Mouse (Mus musculus): ENCODE measurements around the gene Mmp19. TPM values are rescaled to one million over a fixed set of nuclear protein-coding genes. Genes with fewer than 3 reads are reported as not detected.
A peak's percentile ranks its signal among the peaks of the same experiment; 100 is the strongest.

The Mmp19 gene
- polyA plus RNA-seq, 1 experiment from 2014 or later, result 0.54 TPM

GRCm38 (mm10) chr10:128747646-128748251 is 43.0 kb upstream of the Mmp19 start, which contains the start of gene Pym1:
Pym1 (plus strand) TSS chr10:128747889.
- Histone ChIP-seq H3K36me3 (ENCODE audit: control insufficient read depth, insufficient read depth) (no peaks in the 10 kb centered on the region), H3K4me3 (replicated peaks; ENCODE audit: low read length) (peak within 1 kb of the TSS; percentile 72), H3K9ac (replicated peaks; ENCODE audit: low read depth, low read length) (peak within 1 kb of the TSS; percentile 95), H3K9me3 (ENCODE audit: control insufficient read depth, low read length) (no peaks in the 10 kb centered on the region), H3K4me1 (replicated peaks; ENCODE audit: control insufficient read depth, insufficient read depth, low read length) (peaks cover 34% of the 10 kb centered on the region), H3K27me3 (replicated peaks; ENCODE audit: control insufficient read depth, insufficient read depth, low read length) (peaks cover 11% of the 10 kb centered on the region), H3K4me2 (ENCODE audit: low read length) (peak within 1 kb of the TSS; percentile 97), H3K27ac (ENCODE audit: low read length) (peak within 1 kb of the TSS; percentile 82)
- peak; percentile 9; the same call in 1 of the 2 replicates for ATAC-seq
- under 1% methylated on average over 36 of the region's 36 CpGs for WGBS

DNA sequence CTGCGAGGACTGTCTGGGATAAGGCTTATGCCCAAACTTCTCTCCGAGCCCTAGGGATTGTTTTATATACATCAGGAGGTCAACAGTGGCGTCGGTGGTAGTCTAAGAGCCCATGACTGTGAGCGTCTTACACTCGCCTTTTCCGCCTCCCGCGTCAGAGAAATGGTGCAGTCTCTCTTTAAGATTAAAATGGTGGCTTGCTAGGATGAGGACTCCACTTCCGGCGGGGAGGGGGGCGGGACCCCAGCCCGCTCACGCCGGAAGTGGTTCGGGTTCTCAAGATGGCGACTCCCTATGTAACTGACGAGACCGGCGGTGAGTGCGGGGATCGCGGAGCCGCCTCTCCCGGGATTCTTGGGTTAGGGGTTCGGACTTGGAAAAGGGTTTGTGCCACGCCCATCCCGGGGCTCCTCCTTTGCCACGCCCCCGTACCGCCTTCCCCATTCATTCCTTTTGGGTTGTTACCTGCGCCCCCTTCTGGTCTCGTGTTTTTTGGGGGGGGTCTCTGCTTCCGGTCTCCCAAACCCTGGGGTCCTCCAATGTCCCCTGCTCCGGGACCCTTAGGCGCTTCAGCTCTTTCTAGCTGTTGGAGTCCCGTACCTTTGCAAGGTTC is 42.4 kb upstream of the Mmp19 start:
- H3K9me3 ChIP-seq (ENCODE audit: control insufficient read depth, low read length), result no peaks in the 10 kb centered on the region
- peak overlapping the region; percentile 97 for H3K4me2 ChIP-seq (ENCODE audit: low read length)
- peaks cover 30% of the 10 kb centered on the region for H3K4me1 ChIP-seq (replicated peaks; ENCODE audit: control insufficient read depth, insufficient read depth, low read length)
- peak; percentile 96 for ATAC-seq
- peak overlapping the region; percentile 72 for H3K4me3 ChIP-seq (replicated peaks; ENCODE audit: low read length)
- peak overlapping the region; percentile 95 for H3K9ac ChIP-seq (replicated peaks; ENCODE audit: low read depth, low read length)
- H3K36me3 ChIP-seq (ENCODE audit: control insufficient read depth, insufficient read depth), result peaks cover 2% of the 10 kb centered on the region; the same call in 1 of the 2 replicates
- peak overlapping the region; percentile 82 for H3K27ac ChIP-seq (ENCODE audit: low read length)
- peaks cover 10% of the 10 kb centered on the region; the same call in 1 of the 2 replicates for H3K27me3 ChIP-seq (replicated peaks; ENCODE audit: control insufficient read depth, insufficient read depth, low read length)
- WGBS, result under 1% methylated on average over 37 of the region's 37 CpGs

- H3K36me3 ChIP-seq (ENCODE audit: control insufficient read depth, insufficient read depth), result no peaks in the 10 kb centered on the region
These were observed 17.8 kb upstream of the Mmp19 start for GRCm38 (mm10) chr10:128772895-128773294.

GRCm38 (mm10) chr10:128773685-128774084 is 17.0 kb upstream of the Mmp19 start:
- H3K9me3 ChIP-seq (ENCODE audit: control insufficient read depth, low read length), result no peaks in the 10 kb centered on the region
- no peaks in the 10 kb centered on the region for H3K36me3 ChIP-seq (ENCODE audit: control insufficient read depth, insufficient read depth)
- H3K27me3 ChIP-seq (replicated peaks; ENCODE audit: control insufficient read depth, insufficient read depth, low read length), result no peaks in the 10 kb centered on the region
- no peak overlapping the region for H3K27ac ChIP-seq (ENCODE audit: low read length)
- 25% methylated on average over 5 of the region's 5 CpGs for WGBS
- no peak for ATAC-seq
- H3K4me2 ChIP-seq (ENCODE audit: low read length), result no peak overlapping the region
- no peaks in the 10 kb centered on the region for H3K4me1 ChIP-seq (replicated peaks; ENCODE audit: control insufficient read depth, insufficient read depth, low read length)
- H3K9ac ChIP-seq (replicated peaks; ENCODE audit: low read depth, low read length), result no peak overlapping the region
- H3K4me3 ChIP-seq (replicated peaks; ENCODE audit: low read length), result no peak overlapping the region

More at GRCm38 (mm10) chr10:128772895-128773294, 17.8 kb upstream of the Mmp19 start:
- H3K4me1 ChIP-seq (replicated peaks; ENCODE audit: control insufficient read depth, insufficient read depth, low read length), result no peaks in the 10 kb centered on the region
- H3K9me3 ChIP-seq (ENCODE audit: control insufficient read depth, low read length), result no peaks in the 10 kb centered on the region
- no peak overlapping the region for H3K27ac ChIP-seq (ENCODE audit: low read length)
- H3K27me3 ChIP-seq (replicated peaks; ENCODE audit: control insufficient read depth, insufficient read depth, low read length), result no peaks in the 10 kb centered on the region
- no peak overlapping the region for H3K4me2 ChIP-seq (ENCODE audit: low read length)
- H3K4me3 ChIP-seq (replicated peaks; ENCODE audit: low read length), result no peak overlapping the region
- WGBS, result 79% methylated on average over 2 of the region's 2 CpGs
- ATAC-seq, result no peak
- H3K9ac ChIP-seq (replicated peaks; ENCODE audit: low read depth, low read length), result no peak overlapping the region

- no peak for ATAC-seq
- H3K36me3 ChIP-seq (ENCODE audit: control insufficient read depth, insufficient read depth), result no peaks in the 10 kb centered on the region
- 90% methylated on average over 2 of the region's 2 CpGs for WGBS
- no peaks in the 10 kb centered on the region for H3K27me3 ChIP-seq (replicated peaks; ENCODE audit: control insufficient read depth, insufficient read depth, low read length)
- H3K9me3 ChIP-seq (ENCODE audit: control insufficient read depth, low read length), result 0 out of 2 replicates have a peak, but pooled peaks cover under 1% of the 10 kb centered on the region
- no peak overlapping the region for H3K9ac ChIP-seq (replicated peaks; ENCODE audit: low read depth, low read length)
- no peaks in the 10 kb centered on the region for H3K4me1 ChIP-seq (replicated peaks; ENCODE audit: control insufficient read depth, insufficient read depth, low read length)
- H3K4me2 ChIP-seq (ENCODE audit: low read length), result no peak overlapping the region
- H3K4me3 ChIP-seq (replicated peaks; ENCODE audit: low read length), result no peak overlapping the region
- no peak overlapping the region for H3K27ac ChIP-seq (ENCODE audit: low read length)
These were observed 12.3 kb upstream of the Mmp19 start for GRCm38 (mm10) chr10:128778441-128778840.

DNA sequence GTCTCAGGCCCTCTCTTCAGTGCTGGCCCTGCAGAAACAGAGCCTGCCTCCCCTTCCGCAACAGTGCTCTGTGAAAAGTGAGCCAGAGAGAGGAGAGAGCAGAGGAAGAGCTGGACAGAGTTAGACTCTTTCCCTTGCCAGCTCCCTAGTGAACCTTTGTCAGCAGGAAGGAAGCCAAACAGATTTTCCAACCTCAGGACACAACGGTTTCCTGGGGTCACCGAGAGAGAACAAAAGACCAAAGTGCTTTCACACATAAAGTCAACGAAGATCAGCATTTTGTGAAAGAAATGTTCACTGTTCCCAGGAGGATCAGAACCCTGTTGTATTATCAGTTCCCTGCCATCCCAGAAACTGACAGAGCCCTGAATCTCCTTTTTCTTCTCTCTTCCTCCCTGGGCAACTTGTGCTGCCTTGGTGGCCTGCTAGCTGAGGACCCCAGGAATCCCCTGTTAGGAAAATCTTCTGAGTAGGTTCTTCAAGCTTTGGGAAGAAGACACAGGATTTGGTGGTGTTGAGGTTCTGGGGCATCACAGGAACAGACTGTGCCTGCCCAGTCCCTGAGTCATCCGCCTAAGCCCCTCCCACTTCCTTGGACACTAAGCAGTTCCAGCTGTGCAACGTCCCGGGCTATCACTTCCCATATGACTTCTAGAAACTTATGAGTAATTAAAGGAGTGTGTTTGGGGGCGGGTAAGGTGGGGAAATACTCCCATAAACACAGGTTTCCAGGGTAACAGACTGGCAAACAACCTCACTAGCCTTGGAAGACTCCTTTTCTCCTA is 11.5 kb upstream of the Mmp19 start:
- Histone ChIP-seq H3K4me3 (replicated peaks; ENCODE audit: low read length) (no peak overlapping the region), H3K9ac (replicated peaks; ENCODE audit: low read depth, low read length) (no peak overlapping the region), H3K27ac (ENCODE audit: low read length) (no peak overlapping the region), H3K9me3 (ENCODE audit: control insufficient read depth, low read length) (0 out of 2 replicates have a peak, but pooled peaks cover 5% of the 10 kb centered on the region), H3K4me2 (ENCODE audit: low read length) (no peak overlapping the region), H3K4me1 (replicated peaks; ENCODE audit: control insufficient read depth, insufficient read depth, low read length) (no peaks in the 10 kb centered on the region), H3K27me3 (replicated peaks; ENCODE audit: control insufficient read depth, insufficient read depth, low read length) (no peaks in the 10 kb centered on the region), H3K36me3 (ENCODE audit: control insufficient read depth, insufficient read depth) (no peaks in the 10 kb centered on the region)
- WGBS, result 42% methylated on average over 8 of the region's 8 CpGs
- no peak for ATAC-seq

GRCm38 (mm10) chr10:128780200-128780599 is 10.5 kb upstream of the Mmp19 start:
- ATAC-seq, result no peak
- Histone ChIP-seq H3K27me3 (replicated peaks; ENCODE audit: control insufficient read depth, insufficient read depth, low read length) (no peaks in the 10 kb centered on the region), H3K4me1 (replicated peaks; ENCODE audit: control insufficient read depth, insufficient read depth, low read length) (no peaks in the 10 kb centered on the region)

DNA sequence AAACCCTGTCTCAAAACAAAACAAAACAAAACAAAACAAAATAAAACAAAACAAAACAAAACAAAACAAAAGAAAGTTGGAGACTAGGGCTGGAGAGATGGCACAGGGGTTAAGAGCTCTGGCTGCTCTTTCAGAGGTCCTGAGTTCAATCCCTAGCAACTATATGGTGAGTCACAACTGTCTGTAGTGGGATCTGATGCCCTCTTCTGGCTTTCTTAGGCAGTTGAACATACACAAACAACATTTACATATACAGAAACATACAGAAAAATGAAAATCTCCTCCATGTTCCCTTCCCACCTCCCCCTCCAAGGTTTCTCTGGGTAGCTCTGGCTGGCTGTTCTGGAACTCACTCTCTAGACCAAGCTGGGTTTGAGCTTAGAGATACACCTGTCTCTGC is 1.3 kb downstream of the Mmp19 start:
- Histone ChIP-seq H3K4me2 (ENCODE audit: low read length) (no peak overlapping the region), H3K27me3 (replicated peaks; ENCODE audit: control insufficient read depth, insufficient read depth, low read length) (no peaks in the 10 kb centered on the region), H3K4me1 (replicated peaks; ENCODE audit: control insufficient read depth, insufficient read depth, low read length) (no peaks in the 10 kb centered on the region), H3K27ac (ENCODE audit: low read length) (no peak overlapping the region), H3K36me3 (ENCODE audit: control insufficient read depth, insufficient read depth) (no peaks in the 10 kb centered on the region), H3K9me3 (ENCODE audit: control insufficient read depth, low read length) (no peaks in the 10 kb centered on the region), H3K9ac (replicated peaks; ENCODE audit: low read depth, low read length) (no peak overlapping the region), H3K4me3 (replicated peaks; ENCODE audit: low read length) (no peak overlapping the region)
- ATAC-seq, result no peak

More at GRCm38 (mm10) chr10:128780200-128780599, 10.5 kb upstream of the Mmp19 start:
- no peak overlapping the region for H3K4me3 ChIP-seq (replicated peaks; ENCODE audit: low read length)
- 100% methylated on average over 1 of the region's 1 CpGs for WGBS
- H3K27ac ChIP-seq (ENCODE audit: low read length), result no peak overlapping the region
- no peak overlapping the region for H3K9ac ChIP-seq (replicated peaks; ENCODE audit: low read depth, low read length)
- no peaks in the 10 kb centered on the region for H3K36me3 ChIP-seq (ENCODE audit: control insufficient read depth, insufficient read depth)
- 0 out of 2 replicates have a peak, but pooled peaks cover 7% of the 10 kb centered on the region for H3K9me3 ChIP-seq (ENCODE audit: control insufficient read depth, low read length)
- H3K4me2 ChIP-seq (ENCODE audit: low read length), result no peak overlapping the region

GRCm38 (mm10) chr10:128793258-128793657 is 2.5 kb downstream of the Mmp19 start:
- 93% methylated on average over 1 of the region's 1 CpGs for WGBS
- H3K36me3 ChIP-seq (ENCODE audit: control insufficient read depth, insufficient read depth), result no peaks in the 10 kb centered on the region
- ATAC-seq, result no peak

More at GRCm38 (mm10) chr10:128793258-128793657, 2.5 kb downstream of the Mmp19 start:
- no peaks in the 10 kb centered on the region for H3K27me3 ChIP-seq (replicated peaks; ENCODE audit: control insufficient read depth, insufficient read depth, low read length)
- H3K27ac ChIP-seq (ENCODE audit: low read length), result no peak overlapping the region
- H3K4me2 ChIP-seq (ENCODE audit: low read length), result no peak overlapping the region
- H3K9me3 ChIP-seq (ENCODE audit: control insufficient read depth, low read length), result no peaks in the 10 kb centered on the region
- no peak overlapping the region for H3K4me3 ChIP-seq (replicated peaks; ENCODE audit: low read length)
- no peaks in the 10 kb centered on the region for H3K4me1 ChIP-seq (replicated peaks; ENCODE audit: control insufficient read depth, insufficient read depth, low read length)
- H3K9ac ChIP-seq (replicated peaks; ENCODE audit: low read depth, low read length), result no peak overlapping the region

Data from forebrain, embryonic 16.5 days (tissue).